Mouse (Mus musculus) embryonic facial prominence, embryonic 11.5 days (tissue): Measurements from ENCODE around the gene Fam169a. TPM values are rescaled to one million over a fixed set of nuclear protein-coding genes. Genes with fewer than 3 reads are reported as not detected.
"Not testable (repeated sequence)": the region's sequence is repeated elsewhere in the genome, so short reads cannot be mapped to it uniquely, and the experiment has no call there.

ENCODE experiments used
- ATAC-seq: fragments of 200-750 bp; cut with Nextera tagmentation; replicated peaks from 2 replicates; pipeline ENCODE4 v1.8.0; 2017; ENCODE audit warnings: low read depth; ENCODE audit not compliant: insufficient number of reproducible peaks, low FRiP score, low TSS enrichment
- DNase-seq: peaks from one replicate; pipeline ENCODE4 v3.0.0-alpha.2; 2015; ENCODE audit warnings: low spot score
- H3K27ac ChIP-seq: fragments of 300-500 bp; sonication (generic); replicated peaks from 2 replicates; pipeline ENCODE4 v1.5.1; 2014; ENCODE audit warnings: mild to moderate bottlenecking, low read depth, low read length, control low read depth
- H3K27me3 ChIP-seq: fragments of 300-500 bp; sonication (generic); 2 replicates; pipeline ENCODE4 v1.6.1; 2014; ENCODE audit warnings: mild to moderate bottlenecking, low read length, moderate library complexity, mixed read lengths; ENCODE audit not compliant: control insufficient read depth, insufficient read depth
- H3K36me3 ChIP-seq: fragments of 300-500 bp; sonication (generic); replicated peaks from 2 replicates; pipeline ENCODE4 v1.6.1; 2014; ENCODE audit warnings: low read depth, mild to moderate bottlenecking, low read length, moderate library complexity, mixed read lengths; ENCODE audit not compliant: control insufficient read depth, insufficient read depth
- H3K4me1 ChIP-seq: fragments of 300-500 bp; sonication (generic); 2 replicates; pipeline ENCODE4 v1.6.1; 2014; ENCODE audit warnings: low read length, mixed read lengths; ENCODE audit not compliant: control insufficient read depth, insufficient read depth
- H3K4me2 ChIP-seq: fragments of 300-500 bp; sonication (generic); 2 replicates; pipeline ENCODE4 v1.6.1; 2014; ENCODE audit warnings: low read depth, mild to moderate bottlenecking, control low read depth, low read length, moderate library complexity
- H3K4me3 ChIP-seq: fragments of 300-500 bp; sonication (generic); 2 replicates; pipeline ENCODE4 v1.5.1; 2014; ENCODE audit warnings: low read depth, low read length, control low read depth
- H3K9ac ChIP-seq: fragments of 300-500 bp; sonication (generic); replicated peaks from 2 replicates; pipeline ENCODE4 v1.6.1; 2014; ENCODE audit warnings: mild to moderate bottlenecking, control low read depth, low read length
- H3K9me3 ChIP-seq: fragments of 300-500 bp; sonication (generic); replicated peaks from 2 replicates; pipeline ENCODE4 v1.6.1; 2016; ENCODE audit warnings: mild to moderate bottlenecking, low read length, inconsistent platforms, mixed read lengths; ENCODE audit not compliant: control insufficient read depth
- WGBS: fragments of 180-500 bp; shearing (Covaris S2); extraction: QIAGEN DNeasy Blood & Tissue Kit; methylation state at CpG from one replicate; pipeline ENCODE4 v1.1.7; 2014; 5-methylcytosine and 5-hydroxymethylcytosine counted together
- polyA plus RNA-seq: library from polyadenylated mRNA; unstranded; fragments of >200 nt; fragmentation: Nextera tagmentation; extraction: Ambion mirVana; gene quantifications from 2 replicates; pipeline ENCODE4 v1.2.1, GENCODE M21; 2014

Fam169a gene
- polyA plus RNA-seq, 1 experiment from 2014 or later = 8.9 TPM

DNA sequence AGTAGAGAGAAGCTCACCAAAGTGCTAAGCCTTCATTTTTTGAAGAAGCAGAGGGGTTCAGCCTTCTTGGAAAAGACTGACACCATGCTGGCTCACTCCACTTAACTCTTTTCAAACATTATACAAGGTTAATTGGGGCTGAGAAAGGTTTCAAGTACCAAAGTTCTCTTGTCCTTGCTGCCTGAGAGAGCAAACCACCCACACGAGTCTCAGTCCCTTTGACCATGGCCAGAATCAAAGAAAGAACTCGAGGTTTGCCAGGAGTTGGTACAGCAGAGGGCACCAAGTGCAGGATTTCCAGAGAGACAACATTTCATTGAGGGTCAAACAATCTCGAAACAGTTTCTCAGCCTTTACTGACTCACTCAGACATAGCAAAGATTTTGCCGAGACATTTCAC, 42.0 kb downstream of the Fam169a start:
- ATAC-seq (no peak), DNase-seq (no peak)
- WGBS = 73% methylated on average over 4 of the region's 4 CpGs
- Histone ChIP-seq H3K36me3 (no peaks in the 10 kb centered on the region), H3K4me2 (no peak overlapping the region), H3K27ac (no peak overlapping the region), H3K4me3 (no peak overlapping the region), H3K9me3 (no peaks in the 10 kb centered on the region), H3K27me3 (no peaks in the 10 kb centered on the region), H3K9ac (no peak overlapping the region), H3K4me1 (no peaks in the 10 kb centered on the region)

GRCm38 (mm10) chr13:97121341-97121740, 54.3 kb downstream of the Fam169a start:
- no peak overlapping the region for H3K4me3 ChIP-seq
- H3K9ac ChIP-seq = no peak overlapping the region
- no peak for ATAC-seq
- no peak for DNase-seq
- no peaks in the 10 kb centered on the region for H3K9me3 ChIP-seq
- H3K27me3 ChIP-seq = no peaks in the 10 kb centered on the region
- no peaks in the 10 kb centered on the region for H3K4me1 ChIP-seq
- no peak overlapping the region for H3K27ac ChIP-seq
- H3K4me2 ChIP-seq = no peak overlapping the region
- H3K36me3 ChIP-seq = no peaks in the 10 kb centered on the region
- 76% methylated on average over 3 of the region's 3 CpGs for WGBS

DNA sequence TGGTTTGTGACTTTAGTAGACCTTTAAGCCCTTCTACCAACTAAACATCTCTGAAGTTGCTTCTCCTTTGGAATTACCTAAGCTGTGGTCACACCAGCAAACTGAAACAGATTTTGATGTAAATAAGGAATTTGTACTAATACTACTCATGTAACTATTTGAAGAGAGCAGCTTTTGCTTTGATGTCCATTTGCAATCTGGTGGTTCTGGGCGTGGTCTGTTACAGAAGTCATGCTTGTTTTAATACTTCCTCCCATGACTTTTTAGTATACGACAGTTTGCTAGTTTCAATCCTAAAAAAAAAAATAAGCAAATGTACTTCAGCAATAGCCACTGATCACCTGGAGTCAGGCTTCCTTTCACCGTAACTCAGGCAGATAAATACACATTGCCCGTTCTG, 62.6 kb downstream of the Fam169a start:
- not testable (repeated sequence) for H3K9me3 ChIP-seq, H3K27me3 ChIP-seq, H3K36me3 ChIP-seq, H3K9ac ChIP-seq, H3K4me2 ChIP-seq, DNase-seq, H3K27ac ChIP-seq, ATAC-seq, H3K4me1 ChIP-seq, H3K4me3 ChIP-seq
- WGBS = 94% methylated on average over 2 of the region's 4 CpGs

GRCm38 (mm10) chr13:97130413-97130812, 63.3 kb downstream of the Fam169a start:
- WGBS = no CpG with 5 or more reads among the region's 2 CpGs
- H3K27me3 ChIP-seq, H3K9me3 ChIP-seq, H3K36me3 ChIP-seq, H3K4me2 ChIP-seq, H3K27ac ChIP-seq, DNase-seq, ATAC-seq, H3K4me3 ChIP-seq, H3K9ac ChIP-seq, H3K4me1 ChIP-seq: not testable (repeated sequence)

GRCm38 (mm10) chr13:97137466-97138400, 70.6 kb downstream of the Fam169a start, which contains the start of the genes Gfm2 and Nsa2:
TSS of gene Gfm2 (plus strand) at chr13:97137937.
TSS of gene Nsa2 (minus strand) at chr13:97137937.
- ATAC-seq = peak; percentile 97

DNA sequence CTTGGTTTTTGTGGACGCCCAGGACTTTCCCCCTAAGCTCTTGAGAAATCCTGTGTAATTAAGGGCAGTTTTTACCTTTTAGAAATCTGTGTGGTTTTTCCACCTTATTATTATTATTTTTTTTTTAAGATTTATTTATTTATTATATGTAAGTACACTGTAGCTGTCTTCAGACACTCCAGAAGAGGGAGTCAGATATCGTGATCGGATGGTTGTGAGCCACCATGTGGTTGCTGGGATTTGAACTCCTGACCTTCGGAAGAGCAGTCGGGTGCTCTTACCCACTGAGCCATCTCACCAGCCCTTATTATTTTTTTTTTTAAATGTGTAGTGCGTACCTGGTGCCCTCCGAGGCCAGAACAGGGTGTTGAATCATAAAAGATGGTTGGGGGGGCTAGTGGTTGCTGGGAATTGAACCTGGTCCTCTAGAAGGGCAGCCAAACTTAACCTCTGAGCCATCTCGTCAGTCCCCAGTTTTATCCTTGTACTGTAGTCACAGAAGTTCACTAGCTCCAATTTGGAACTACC, 71.4 kb downstream of the Fam169a start:
- H3K27ac ChIP-seq, H3K27me3 ChIP-seq, ATAC-seq, DNase-seq, H3K4me1 ChIP-seq, H3K36me3 ChIP-seq, H3K9me3 ChIP-seq: not testable (repeated sequence)
- Histone ChIP-seq H3K9ac (peak overlapping the region; percentile 84; the same call in 1 of the 2 replicates), H3K4me3 (peak overlapping the region; percentile 76), H3K4me2 (peak overlapping the region; percentile 52)
- 35% methylated on average over 8 of the region's 8 CpGs for WGBS

More at GRCm38 (mm10) chr13:97137466-97138400, 70.6 kb downstream of the Fam169a start, which contains the start of the genes Gfm2 and Nsa2:
- WGBS = under 1% methylated on average over 57 of the region's 57 CpGs
- Histone ChIP-seq H3K9me3 (no peaks in the 10 kb centered on the region), H3K4me2 (peak within 1 kb of the TSS; percentile 57), H3K9ac (peak within 1 kb of the TSS; percentile 85), H3K4me3 (peak within 1 kb of the TSS; percentile 76), H3K4me1 (no peaks in the 10 kb centered on the region), H3K27me3 (no peaks in the 10 kb centered on the region), H3K36me3 (no peaks in the 10 kb centered on the region), H3K27ac (peak within 1 kb of the TSS; percentile 68)
- DNase-seq = peak; percentile 95

- 90% methylated on average over 7 of the region's 7 CpGs for WGBS
- Histone ChIP-seq H3K4me3 (no peak overlapping the region), H3K36me3 (peaks cover 2% of the 10 kb centered on the region), H3K9me3 (no peaks in the 10 kb centered on the region), H3K4me1 (no peaks in the 10 kb centered on the region), H3K27me3 (no peaks in the 10 kb centered on the region), H3K4me2 (no peak overlapping the region), H3K9ac (no peak overlapping the region), H3K27ac (no peak overlapping the region)
- ATAC-seq (no peak), DNase-seq (no peak)
Observed at GRCm38 (mm10) chr13:97142321-97142720, 75.2 kb downstream of the Fam169a start.

- H3K4me2 ChIP-seq = no peak overlapping the region
- DNase-seq = peak; percentile 74
- no peaks in the 10 kb centered on the region for H3K27me3 ChIP-seq
- H3K4me1 ChIP-seq = no peaks in the 10 kb centered on the region
- no peak overlapping the region for H3K27ac ChIP-seq
- WGBS = 60% methylated on average over 4 of the region's 4 CpGs
- H3K4me3 ChIP-seq = no peak overlapping the region
- no peak overlapping the region for H3K9ac ChIP-seq
- ATAC-seq = no peak
- peaks cover 2% of the 10 kb centered on the region for H3K36me3 ChIP-seq
- H3K9me3 ChIP-seq = no peaks in the 10 kb centered on the region
Observed at GRCm38 (mm10) chr13:97145834-97146233, 78.7 kb downstream of the Fam169a start.
